Mouse (Mus musculus): Measurements from ENCODE around the gene Klf9. TPM values are rescaled to one million over a fixed set of nuclear protein-coding genes. Genes with fewer than 3 reads are reported as not detected.

The Klf9 gene
- polyA plus RNA-seq, 1 experiment = 59.3 TPM

DNA sequence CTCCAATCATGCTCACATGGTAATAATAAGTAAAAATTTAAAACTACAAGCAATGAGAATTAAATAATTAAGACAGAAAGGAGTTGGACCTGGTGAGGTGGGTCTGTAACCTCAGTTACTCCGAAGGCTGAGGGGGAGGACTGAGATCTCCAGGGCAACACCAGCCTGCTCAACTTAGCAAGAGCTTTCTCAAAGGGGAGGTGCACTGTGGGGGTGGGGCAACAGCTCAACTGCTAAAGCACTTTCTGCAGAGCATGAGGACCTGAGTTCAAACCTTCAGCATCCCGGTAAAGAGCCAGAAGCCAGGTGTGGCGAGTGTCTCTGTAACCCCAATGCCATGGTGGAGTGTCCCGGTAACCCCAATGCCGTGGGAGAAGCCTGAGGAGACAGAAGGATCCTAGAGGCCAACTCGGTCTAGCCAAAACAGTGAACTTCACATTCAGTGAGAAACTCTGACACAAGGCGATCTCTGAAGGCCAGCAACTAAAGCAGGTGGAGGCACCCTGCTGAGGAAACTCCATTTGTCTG lies 16.9 kb upstream of the Klf9 start:
- peaks cover 6% of the 10 kb centered on the region for H3K4me1 ChIP-seq (ENCODE audit: control insufficient read depth, insufficient read depth, low read length)
- no peak for DNase-seq
- H3K27ac ChIP-seq (ENCODE audit: insufficient read depth, low read depth, low read length) = no peak overlapping the region
- no peak for TF ChIP-seq CTCF (conservative IDR thresholded peaks at IDR 0.05; ENCODE audit: insufficient read depth, insufficient read length, low read depth, low read length)
- TF ChIP-seq POLR2A (IDR thresholded peaks at IDR 0.05; ENCODE audit: low read depth, low read length) = no peak
- no peaks in the 10 kb centered on the region for H3K36me3 ChIP-seq (ENCODE audit: control insufficient read depth, insufficient read depth, low read length)
- no peak overlapping the region for H3K4me3 ChIP-seq (ENCODE audit: insufficient read depth, low read depth, low read length)
- 95% methylated on average over 7 of the region's 7 CpGs for WGBS
- no peaks in the 10 kb centered on the region for H3K27me3 ChIP-seq (replicated peaks; ENCODE audit: control insufficient read depth, insufficient read depth, low read length)

DNA sequence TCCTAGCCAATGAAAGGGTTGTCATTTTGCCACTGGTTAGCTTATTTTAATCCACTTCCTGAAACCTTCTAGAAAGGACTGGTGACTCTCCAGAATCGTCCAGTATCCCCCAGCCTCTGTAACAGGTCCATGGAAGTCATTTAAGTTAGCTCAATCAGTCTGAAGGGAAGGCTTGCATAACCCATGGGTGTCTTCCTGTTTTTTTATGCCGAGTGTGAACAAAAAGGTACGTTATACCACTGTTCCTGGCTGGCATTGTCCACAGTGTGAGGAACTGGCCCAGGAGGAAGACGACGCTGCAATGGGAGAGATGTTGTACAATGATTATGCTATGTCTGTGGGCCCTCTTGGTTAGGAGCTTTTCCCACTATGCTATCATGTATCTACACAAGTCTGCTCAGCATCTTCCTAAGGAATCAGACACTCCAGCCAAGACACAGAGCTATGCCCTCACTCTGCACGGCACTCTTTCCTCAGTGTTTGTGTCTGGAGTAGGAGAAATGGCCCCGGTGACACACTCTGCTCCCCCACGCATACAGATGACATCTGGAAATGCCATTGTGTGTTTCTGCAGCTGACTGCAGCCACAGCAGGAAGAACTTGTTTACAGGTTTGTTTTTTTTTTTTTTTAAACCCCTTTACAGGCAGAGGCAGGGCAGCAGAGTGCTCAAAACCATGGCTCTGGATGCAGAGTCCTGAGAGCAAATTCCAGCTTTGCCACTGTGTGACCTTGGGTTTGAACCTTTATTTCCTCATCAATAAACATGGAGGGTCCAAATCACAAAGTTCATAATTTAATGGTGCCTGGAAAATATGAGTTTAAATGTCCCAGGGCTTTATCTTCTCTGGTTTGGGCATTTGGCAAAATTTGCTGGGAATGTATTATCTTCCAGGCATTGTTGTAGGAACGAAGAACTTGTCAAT lies 15.5 kb upstream of the Klf9 start:
- Histone ChIP-seq H3K36me3 (ENCODE audit: control insufficient read depth, insufficient read depth, low read length) (no peaks in the 10 kb centered on the region), H3K4me3 (ENCODE audit: insufficient read depth, low read depth, low read length) (no peak overlapping the region), H3K27me3 (replicated peaks; ENCODE audit: control insufficient read depth, insufficient read depth, low read length) (no peaks in the 10 kb centered on the region), H3K4me1 (ENCODE audit: control insufficient read depth, insufficient read depth, low read length) (peaks cover 6% of the 10 kb centered on the region), H3K27ac (ENCODE audit: insufficient read depth, low read depth, low read length) (no peak overlapping the region)
- peak; percentile 38 for DNase-seq
- 62% methylated on average over 9 of the region's 9 CpGs for WGBS
- TF ChIP-seq POLR2A (IDR thresholded peaks at IDR 0.05; ENCODE audit: low read depth, low read length) (no peak), CTCF (conservative IDR thresholded peaks at IDR 0.05; ENCODE audit: insufficient read depth, insufficient read length, low read depth, low read length) (no peak)

DNA sequence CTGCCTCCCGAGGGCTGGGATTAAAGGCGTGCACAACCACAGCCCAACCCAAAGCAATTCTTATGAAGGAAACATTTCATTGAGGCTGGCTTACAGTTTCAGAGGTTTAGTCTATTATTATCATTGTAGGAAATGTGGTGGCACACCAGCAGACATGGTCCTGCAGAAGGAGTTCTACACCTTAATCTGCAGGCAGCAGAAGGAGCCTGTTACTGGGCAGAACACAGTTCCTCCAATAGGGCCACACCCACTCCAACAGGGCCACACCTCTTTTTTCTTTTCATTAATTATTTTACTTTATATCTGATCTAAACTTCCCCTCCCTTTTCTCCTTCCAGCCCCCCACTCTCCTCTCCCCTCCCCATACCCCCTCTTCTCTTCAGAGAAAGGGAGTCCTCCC lies 11.1 kb upstream of the Klf9 start:
- Histone ChIP-seq H3K27ac (ENCODE audit: insufficient read depth, low read depth, low read length) (no peak overlapping the region), H3K27me3 (replicated peaks; ENCODE audit: control insufficient read depth, insufficient read depth, low read length) (no peaks in the 10 kb centered on the region), H3K4me3 (ENCODE audit: insufficient read depth, low read depth, low read length) (no peak overlapping the region), H3K36me3 (ENCODE audit: control insufficient read depth, insufficient read depth, low read length) (no peaks in the 10 kb centered on the region), H3K4me1 (ENCODE audit: control insufficient read depth, insufficient read depth, low read length) (peaks cover 35% of the 10 kb centered on the region)
- no peak for TF ChIP-seq POLR2A (IDR thresholded peaks at IDR 0.05; ENCODE audit: low read depth, low read length)
- no peak for TF ChIP-seq CTCF (conservative IDR thresholded peaks at IDR 0.05; ENCODE audit: insufficient read depth, insufficient read length, low read depth, low read length)
- 99% methylated on average over 2 of the region's 2 CpGs for WGBS
- DNase-seq = no peak

DNA sequence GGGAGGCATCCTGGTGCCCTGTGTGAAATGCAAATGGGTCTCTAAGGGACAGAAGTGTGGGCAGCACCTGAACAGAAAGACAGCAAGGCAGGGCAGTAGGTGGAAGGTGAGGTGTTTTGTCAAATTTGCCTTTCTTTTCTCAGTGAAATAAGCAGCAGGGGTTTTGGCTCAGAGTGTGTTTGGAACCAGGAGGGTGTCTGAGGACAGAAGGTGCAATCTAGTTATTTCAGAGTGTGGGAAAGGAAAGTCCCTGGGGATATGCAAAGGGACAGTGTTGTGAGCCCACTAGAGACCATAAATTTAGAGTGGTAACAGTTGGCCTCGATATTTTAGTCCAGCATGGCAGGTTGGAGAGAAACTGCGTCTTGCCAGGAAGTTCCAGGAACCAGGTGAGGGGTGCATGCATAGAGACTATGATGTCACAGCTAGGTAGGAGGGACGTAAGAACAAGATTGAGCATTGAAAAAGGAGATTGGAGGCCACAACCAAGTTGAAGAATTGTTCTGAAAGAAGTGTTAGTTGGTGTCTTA lies 8.9 kb upstream of the Klf9 start:
- peak; percentile 7 for DNase-seq

DNA sequence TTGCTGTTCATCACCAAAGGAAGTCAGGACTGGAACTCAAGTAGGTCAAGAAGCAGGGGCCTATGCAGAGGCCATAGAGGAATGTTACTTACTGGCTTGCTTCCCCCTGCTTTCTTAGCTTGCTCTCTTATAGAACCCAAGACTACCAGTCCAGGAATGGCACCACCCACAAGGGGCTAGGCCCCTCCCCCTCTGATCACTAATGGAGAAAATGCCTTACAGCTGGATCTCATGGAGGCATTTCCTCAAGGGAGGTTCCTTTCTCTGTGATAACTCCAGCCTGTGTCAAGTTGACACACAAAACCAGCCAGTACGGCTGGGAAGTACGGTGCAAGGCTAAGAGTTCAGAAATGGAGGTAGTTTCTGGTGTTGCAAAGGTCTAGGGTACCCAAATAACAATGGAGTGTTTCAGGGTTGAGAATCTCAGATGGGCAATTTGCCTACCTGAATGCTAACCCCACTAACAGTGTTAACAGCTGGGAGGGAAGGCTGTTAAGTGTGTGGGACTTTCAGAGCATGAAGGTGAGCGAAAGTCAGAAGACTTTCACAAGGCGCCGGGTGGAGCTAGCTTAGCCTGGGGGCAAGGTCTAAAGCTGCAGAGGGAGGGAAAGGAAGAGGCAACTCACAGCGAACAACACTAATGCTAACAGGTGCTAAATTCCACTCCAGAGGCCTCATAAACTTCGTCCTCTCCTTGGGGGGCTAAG lies 8.2 kb upstream of the Klf9 start:
- H3K4me3 ChIP-seq (ENCODE audit: insufficient read depth, low read depth, low read length) = no peak overlapping the region
- H3K27me3 ChIP-seq (replicated peaks; ENCODE audit: control insufficient read depth, insufficient read depth, low read length) = no peaks in the 10 kb centered on the region
- WGBS = 31% methylated on average over 7 of the region's 7 CpGs
- peak overlapping the region; percentile 100 for H3K27ac ChIP-seq (ENCODE audit: insufficient read depth, low read depth, low read length)
- peak; percentile 95 for DNase-seq
- TF ChIP-seq CTCF (conservative IDR thresholded peaks at IDR 0.05; ENCODE audit: insufficient read depth, insufficient read length, low read depth, low read length) = no peak
- no peak for TF ChIP-seq POLR2A (IDR thresholded peaks at IDR 0.05; ENCODE audit: low read depth, low read length)
- H3K4me1 ChIP-seq (ENCODE audit: control insufficient read depth, insufficient read depth, low read length) = peaks cover 32% of the 10 kb centered on the region
- H3K36me3 ChIP-seq (ENCODE audit: control insufficient read depth, insufficient read depth, low read length) = no peaks in the 10 kb centered on the region

More for the DNA sequence above, 8.9 kb upstream of the Klf9 start:
- TF ChIP-seq CTCF (conservative IDR thresholded peaks at IDR 0.05; ENCODE audit: insufficient read depth, insufficient read length, low read depth, low read length) (no peak), POLR2A (IDR thresholded peaks at IDR 0.05; ENCODE audit: low read depth, low read length) (no peak)
- WGBS = 60% methylated on average over 3 of the region's 3 CpGs
- Histone ChIP-seq H3K27me3 (replicated peaks; ENCODE audit: control insufficient read depth, insufficient read depth, low read length) (no peaks in the 10 kb centered on the region), H3K27ac (ENCODE audit: insufficient read depth, low read depth, low read length) (peak overlapping the region; percentile 100), H3K4me1 (ENCODE audit: control insufficient read depth, insufficient read depth, low read length) (peaks cover 31% of the 10 kb centered on the region), H3K4me3 (ENCODE audit: insufficient read depth, low read depth, low read length) (no peak overlapping the region), H3K36me3 (ENCODE audit: control insufficient read depth, insufficient read depth, low read length) (no peaks in the 10 kb centered on the region)

DNA sequence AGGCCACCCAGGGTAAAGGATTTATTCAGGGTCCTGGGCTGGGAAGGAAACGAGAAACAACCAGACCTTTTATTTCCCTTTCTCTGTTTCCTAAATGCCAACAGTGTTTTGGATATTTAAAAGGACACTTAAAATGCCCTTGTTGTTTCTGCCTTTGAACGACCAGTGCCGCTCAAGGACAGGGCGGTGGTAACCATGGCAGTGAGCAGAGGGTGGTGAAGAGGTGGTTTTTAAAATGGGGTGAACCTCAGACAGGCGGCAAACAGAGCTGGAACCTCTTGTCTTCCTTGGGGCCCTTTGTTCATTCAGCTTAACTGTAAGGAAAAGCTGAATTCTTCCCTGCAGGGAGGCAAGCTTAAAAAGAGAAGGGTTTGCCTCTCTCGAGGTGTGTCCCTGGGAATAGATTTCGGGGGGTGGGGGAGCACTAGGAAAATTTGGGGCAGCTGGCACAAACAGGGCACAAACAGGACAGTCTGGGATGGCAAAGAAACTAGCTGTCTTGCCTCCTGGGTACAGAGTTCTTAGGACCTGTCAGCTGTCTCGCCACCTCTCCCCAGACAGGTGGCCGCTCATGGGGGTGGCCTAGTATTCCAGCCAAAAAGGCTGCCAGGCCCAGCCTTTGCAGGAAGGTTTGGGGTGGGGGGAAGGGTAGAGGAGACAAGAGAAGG lies 7.5 kb upstream of the Klf9 start:
- Histone ChIP-seq H3K36me3 (ENCODE audit: control insufficient read depth, insufficient read depth, low read length) (no peaks in the 10 kb centered on the region), H3K4me1 (ENCODE audit: control insufficient read depth, insufficient read depth, low read length) (peaks cover 32% of the 10 kb centered on the region), H3K27ac (ENCODE audit: insufficient read depth, low read depth, low read length) (peak overlapping the region; percentile 100), H3K4me3 (ENCODE audit: insufficient read depth, low read depth, low read length) (peak overlapping the region; percentile 42; the same call in 1 of the 2 replicates), H3K27me3 (replicated peaks; ENCODE audit: control insufficient read depth, insufficient read depth, low read length) (no peaks in the 10 kb centered on the region)
- TF ChIP-seq POLR2A (IDR thresholded peaks at IDR 0.05; ENCODE audit: low read depth, low read length) = no peak
- TF ChIP-seq CTCF (conservative IDR thresholded peaks at IDR 0.05; ENCODE audit: insufficient read depth, insufficient read length, low read depth, low read length) = no peak
- WGBS = 20% methylated on average over 9 of the region's 9 CpGs
- no peak for DNase-seq

Measured in kidney, adult 2 months (tissue).